ENCODE assay signal across 26 mouse cellular contexts in the genomic region with DNA sequence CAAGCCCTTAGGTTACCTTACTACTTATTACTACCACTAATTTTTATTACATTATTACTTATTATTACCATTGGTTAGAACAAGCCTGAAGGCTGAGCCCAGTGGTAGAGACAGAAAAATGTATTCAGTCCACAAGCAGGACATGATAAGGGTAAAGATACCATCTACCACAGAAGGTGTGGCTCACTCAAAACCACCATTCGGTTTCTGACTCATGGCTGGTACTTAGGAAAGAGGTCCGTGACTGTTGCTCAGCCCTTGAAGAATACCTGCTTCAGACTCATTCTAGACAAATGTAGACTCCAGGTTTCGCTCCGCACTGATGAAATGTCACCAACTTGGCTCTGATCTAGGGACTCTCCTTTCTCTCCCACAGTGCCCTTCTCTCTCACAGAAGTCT. TPM values are rescaled to one million over a fixed set of nuclear protein-coding genes. Genes with fewer than 3 reads are reported as not detected.
DNase-seq lines count a peak whose midpoint lies in the region; ATAC-seq and TF ChIP-seq lines count a peak whose summit lies in the region.
"Had no signal": no experiment of that assay in that cellular context is flagged by ENCODE, and none has a peak within 500 bp of the region (broad histone marks: within the 10 kb centered on the region; RNA-seq: fewer than 3 reads in every experiment).

No protein-coding gene starts in this region.

- no peaks in the 10 kb centered on the region for H3K27me3 ChIP-seq in MEL (ENCODE audit: control insufficient read depth in 1 of 2, insufficient read depth in 2 of 2, low read length in 2 of 2)
- no peaks in the 10 kb centered on the region; the same call in 1 of the 2 replicates for H3K27me3 ChIP-seq in forebrain, postnatal 0 days (ENCODE audit: insufficient read depth, low read length)

- H3K4me1 ChIP-seq in MEL (ENCODE audit: control insufficient read depth in 1 of 2, insufficient read depth in 2 of 2, low read length in 2 of 2) = peaks cover 28 to 75% of the 10 kb centered on the region in 2 experiments
- H3K4me1 ChIP-seq in forebrain, postnatal 0 days (ENCODE audit: insufficient read depth) = no peaks in the 10 kb centered on the region
- H3K4me1 ChIP-seq: forebrain, embryonic 13.5 days had no signal

- H3K9me3 ChIP-seq in MEL (replicated peaks; ENCODE audit: insufficient read depth, low read length) = no peaks in the 10 kb centered on the region
- no peaks in the 10 kb centered on the region for H3K9me3 ChIP-seq in forebrain, postnatal 0 days (ENCODE audit: low read length)
- H3K9me3 ChIP-seq: forebrain, embryonic 10.5 days; forebrain, embryonic 13.5 days; heart, embryonic 13.5 days had no signal

- peak in 1 of 2 experiments; percentile 62; a peak in 3 of 4 replicates for TF ChIP-seq POLR2A in MEL (IDR thresholded peaks at IDR 0.05; ENCODE audit: control insufficient read depth in 1 of 2, insufficient read depth in 1 of 2, low read depth in 1 of 2, low read length in 2 of 2, poor library complexity in 1 of 2)

- WGBS in forebrain, postnatal 0 days = 95% methylated on average over 4 of the region's 4 CpGs

- H3K79me2 ChIP-seq in MEL (ENCODE audit: control insufficient read depth, insufficient read depth, low read length, poor library complexity) = peaks cover 13% of the 10 kb centered on the region; the same call in 1 of the 2 replicates

- no peak for TF ChIP-seq CTCF in MEL (IDR thresholded peaks at IDR 0.05 in 2 of 3, conservative IDR thresholded peaks at IDR 0.05 in 1 of 3; ENCODE audit: control insufficient read depth in 1 of 3, insufficient read depth in 1 of 3, low read depth in 2 of 3, low read length in 3 of 3, poor library complexity in 1 of 3, severe bottlenecking in 1 of 3)
- TF ChIP-seq CTCF in forebrain, postnatal 0 days (IDR thresholded peaks at IDR 0.05; ENCODE audit: low read depth) = no peak

- peak overlapping the region; percentile 32 to 34 for H3K4me3 ChIP-seq in MEL (ENCODE audit: control insufficient read depth in 1 of 2, insufficient read depth in 1 of 2, low read depth in 2 of 2, low read length in 2 of 2)
- H3K4me3 ChIP-seq in forebrain, postnatal 0 days (ENCODE audit: low read depth, low read length) = no peak overlapping the region
- H3K4me3 ChIP-seq: forebrain, embryonic 10.5 days; forebrain, embryonic 13.5 days; gastrocnemius, adult 2 months; heart, embryonic 13.5 days had no signal

- TF ChIP-seq RAD21 in MEL (IDR thresholded peaks at IDR 0.05; ENCODE audit: low read depth, low read length) = no peak

- peak; percentile 93 to 95 for TF ChIP-seq EP300 in MEL (IDR thresholded peaks at IDR 0.05; ENCODE audit: low read depth in 1 of 2, low read length in 2 of 2)

- H3K36me3 ChIP-seq in MEL (ENCODE audit: control insufficient read depth in 1 of 2, insufficient read depth in 2 of 2, low read length in 2 of 2) = peaks cover 0 to 55% of the 10 kb centered on the region in 2 experiments; a peak in 2 of 4 replicates
- H3K36me3 ChIP-seq in forebrain, postnatal 0 days (ENCODE audit: insufficient read depth) = no peaks in the 10 kb centered on the region
- H3K36me3 ChIP-seq: forebrain, embryonic 10.5 days; heart, embryonic 13.5 days had no signal

- peak; percentile 76 for ATAC-seq in megakaryocyte, adult 5-6 weeks (ENCODE audit: poor library complexity, severe bottlenecking)
- ATAC-seq in forebrain, postnatal 0 days = no peak
- ATAC-seq: forebrain, embryonic 13.5 days; forebrain, embryonic 16.5 days; hindbrain, postnatal 0 days; intestine, postnatal 0 days had no signal

- peak overlapping the region; percentile 97 for H3K27ac ChIP-seq in MEL (ENCODE audit: control insufficient read depth, low read depth, low read length)
- no peak overlapping the region for H3K27ac ChIP-seq in forebrain, postnatal 0 days (ENCODE audit: low read depth, low read length)
- H3K27ac ChIP-seq: forebrain, embryonic 10.5 days; forebrain, embryonic 13.5 days; gastrocnemius, adult 2 months; heart, embryonic 13.5 days; hindbrain, embryonic 14.5 days; hindbrain, postnatal 0 days had no signal

- no peak overlapping the region for H3K4me2 ChIP-seq in forebrain, postnatal 0 days (ENCODE audit: low read depth)
- H3K4me2 ChIP-seq: forebrain, embryonic 13.5 days; heart, embryonic 13.5 days; hindbrain, embryonic 14.5 days had no signal

- peak; percentile 55 for DNase-seq in CD4-positive, CD25-positive, alpha-beta regulatory T cell, adult 2 months (ENCODE audit: low read depth, low spot score)
- peak; percentile 87 for DNase-seq in MEL (ENCODE audit: low read depth, low spot score)
- no peak for DNase-seq in left cerebral cortex, postnatal 36 days (ENCODE audit: low spot score in 2 of 2)
- DNase-seq in lung, adult 18-20 months = no peak
- DNase-seq in forebrain, postnatal 0 days = no peak
- DNase-seq in gastrocnemius, postnatal 4 days (ENCODE audit: low spot score in 2 of 2) = no peak
- DNase-seq: adrenal gland, postnatal 10 days; adrenal gland, postnatal 36 days; cerebellum, adult 18-20 months; cerebellum, adult 9-10 months; cerebellum, postnatal 14 days; gastrocnemius, adult 2 months; gastrocnemius, postnatal 14 days; heart, adult 18-20 months; heart, postnatal 14 days; heart, postnatal 4 days had no signal

- intact Hi-C loops in left cerebral cortex, postnatal 36 days (cut with DNase I) = no loop called here

- peak overlapping the region; percentile 62 for H3K9ac ChIP-seq in MEL (ENCODE audit: control insufficient read depth, low read depth, low read length, poor library complexity, severe bottlenecking)
- no peak overlapping the region for H3K9ac ChIP-seq in forebrain, postnatal 0 days
- H3K9ac ChIP-seq: forebrain, embryonic 13.5 days; heart, embryonic 13.5 days; hindbrain, embryonic 14.5 days had no signal

TF ChIP-seq in MEL, 35 proteins besides CTCF, POLR2A, EP300 and RAD21 (continues in another document):
- peak; percentile 81 for TF ChIP-seq SIN3A (IDR thresholded peaks at IDR 0.05; ENCODE audit: low read length)
- TF ChIP-seq CHD2 (IDR thresholded peaks at IDR 0.05; ENCODE audit: low read length) = no peak
- TF ChIP-seq SMC3 (IDR thresholded peaks at IDR 0.05; ENCODE audit: low read depth, low read length) = no peak
- TF ChIP-seq MAFK (IDR thresholded peaks at IDR 0.05; ENCODE audit: borderline replicate concordance, low read depth, low read length) = no peak
- no peak for TF ChIP-seq E2F4 (IDR thresholded peaks at IDR 0.05; ENCODE audit: borderline replicate concordance, low read depth, low read length)
- no peak for TF ChIP-seq ZKSCAN1 (IDR thresholded peaks at IDR 0.05; ENCODE audit: low read depth, low read length)
- TF ChIP-seq RCOR1 (IDR thresholded peaks at IDR 0.05; ENCODE audit: low read depth, low read length) = peak; percentile 76
- no peak for TF ChIP-seq MAZ (IDR thresholded peaks at IDR 0.05; ENCODE audit: low read depth, low read length)
- TF ChIP-seq ZNF384 (IDR thresholded peaks at IDR 0.05; ENCODE audit: low read depth, low read length) = no peak
- TF ChIP-seq UBTF (IDR thresholded peaks at IDR 0.05; ENCODE audit: borderline replicate concordance, insufficient read depth, low read depth, low read length) = no peak
- no peak for TF ChIP-seq POLR2AphosphoS5 (IDR thresholded peaks at IDR 0.05; ENCODE audit: borderline replicate concordance, low read depth, low read length)
- TF ChIP-seq GABPA (IDR thresholded peaks at IDR 0.05; ENCODE audit: low read depth, low read length) = no peak
- TF ChIP-seq USF1 (IDR thresholded peaks at IDR 0.05; ENCODE audit: low read depth, low read length) = no peak
- TF ChIP-seq TAL1 (IDR thresholded peaks at IDR 0.05; ENCODE audit: low read length) = no peak
- peak; percentile 38; the same call in 1 of the 2 replicates for TF ChIP-seq KAT2A (conservative IDR thresholded peaks at IDR 0.05; ENCODE audit: low read depth, low read length)
- no peak for TF ChIP-seq USF2 (IDR thresholded peaks at IDR 0.05; ENCODE audit: borderline replicate concordance in 1 of 2, insufficient read depth in 1 of 2, low read depth in 1 of 2, low read length in 2 of 2)
- peak; percentile 80; the same call in 1 of the 2 replicates for TF ChIP-seq MYC (IDR thresholded peaks at IDR 0.05; ENCODE audit: low read depth, low read length)
- TF ChIP-seq HCFC1 (IDR thresholded peaks at IDR 0.05; ENCODE audit: low read depth, low read length) = no peak
- no peak; the same call in 1 of the 2 replicates for TF ChIP-seq NELFE (IDR thresholded peaks at IDR 0.05; ENCODE audit: low read depth, low read length)
- TF ChIP-seq ELF1 (IDR thresholded peaks at IDR 0.05; ENCODE audit: low read depth, low read length) = 0 out of 2 replicates have a peak, but pooled peaks have one; percentile 5
- TF ChIP-seq TBP (IDR thresholded peaks at IDR 0.05; ENCODE audit: low read depth, low read length) = peak; percentile 74
- TF ChIP-seq BHLHE40 (IDR thresholded peaks at IDR 0.05; ENCODE audit: borderline replicate concordance, low read depth, low read length) = peak; percentile 61; the same call in 1 of the 2 replicates
- peak; percentile 46; the same call in 1 of the 2 replicates for TF ChIP-seq MAX (IDR thresholded peaks at IDR 0.05; ENCODE audit: low read length)
- TF ChIP-seq MXI1 (IDR thresholded peaks at IDR 0.05; ENCODE audit: low read depth, low read length) = no peak
- TF ChIP-seq ZC3H11A (IDR thresholded peaks at IDR 0.05; ENCODE audit: low read depth, low read length) = peak; percentile 7; the same call in 1 of the 2 replicates

RNA-seq across cellular contexts. Expression of a gene that starts 56.1 kb away (rescaled TPM):
- 0.07 and 0.08 TPM in 2 replicates for total RNA-seq in MEL (2012; rRNA removed)
- not detected for polyA plus RNA-seq in MEL (2012; ENCODE audit: insufficient read depth in 1 of 2, insufficient read length in 2 of 2, low read depth in 1 of 2, low replicate concordance in 2 of 2, missing spikeins in 1 of 2)
- total RNA-seq in megakaryocyte, adult 5-6 weeks (2015) = not detected in 2 replicates
- total RNA-seq in megakaryocyte, adult 5-6 weeks (2017) = not detected in 2 replicates
- 10 to 100 TPM; 12.5 to 21.3 TPM for total RNA-seq in left cerebral cortex, postnatal 36 days (2021)
- total RNA-seq in forebrain, postnatal 0 days (2014; rRNA removed) = 3.2 and 6.0 TPM in 2 replicates
- polyA plus RNA-seq in forebrain, postnatal 0 days (2015; fragmentation: Nextera tagmentation; extraction: Ambion mirVana) = 4.7 and 11.2 TPM in 2 replicates
- total RNA-seq in gastrocnemius, postnatal 4 days (2021) = 1 to 10 TPM; 1.2 to 2.2 TPM
- total RNA-seq: heart, postnatal 14 days; heart, postnatal 4 days had no signal
- polyA plus RNA-seq: heart, embryonic 13.5 days; heart, embryonic 16.5 days; hindbrain, embryonic 14.5 days; intestine, embryonic 14.5 days; intestine, postnatal 0 days had no signal

RNA-seq across cellular contexts. Expression of a gene that starts 56.5 kb away (rescaled TPM):
- 49.8 and 52.1 TPM in 2 replicates for total RNA-seq in MEL (2012; rRNA removed)
- 100 to 1,000 TPM in 1 of 2 experiments, 10 to 100 TPM in 1; 46.4 to 137 TPM for polyA plus RNA-seq in MEL (2012; ENCODE audit: insufficient read depth in 1 of 2, insufficient read length in 2 of 2, low read depth in 1 of 2, low replicate concordance in 2 of 2, missing spikeins in 1 of 2)
- 53.5 and 57.7 TPM in 2 replicates for total RNA-seq in megakaryocyte, adult 5-6 weeks (2015)
- total RNA-seq in megakaryocyte, adult 5-6 weeks (2017) = 48.7 and 58.5 TPM in 2 replicates
- 10 to 100 TPM; 56.4 to 60.2 TPM for total RNA-seq in left cerebral cortex, postnatal 36 days (2021)
- 40.5 and 47.6 TPM in 2 replicates for total RNA-seq in forebrain, postnatal 0 days (2014; rRNA removed)
- polyA plus RNA-seq in forebrain, postnatal 0 days (2015; fragmentation: Nextera tagmentation; extraction: Ambion mirVana) = 6.5 and 8.7 TPM in 2 replicates
- total RNA-seq in gastrocnemius, postnatal 4 days (2021) = 10 to 100 TPM; 24.6 to 26.7 TPM

Comparison
In these comparisons a context has a peak if more than half of its experiments do, and no peak if none do; other contexts are left out.
1. DNase-seq: peak in CD4-positive, CD25-positive, alpha-beta regulatory T cell, adult 2 months (single experiment) and MEL (single experiment); none in left cerebral cortex, postnatal 36 days (0 of 2), lung, adult 18-20 months (0 of 2), forebrain, postnatal 0 days (single experiment) and gastrocnemius, postnatal 4 days (0 of 2).